Mouse (Mus musculus) cerebellum, adult 2 months (tissue): ENCODE data around the gene Dclk1.

Experiments used
- CTCF ChIP-seq: fragments of 200-500 bp; IDR thresholded peaks from 2 replicates; pipeline ENCODE4 v1.5.1; 2011; ENCODE audit warnings: low read depth, mild to moderate bottlenecking, control low read depth, low read length, moderate library complexity, borderline replicate concordance; ENCODE audit not compliant: insufficient read depth
- POLR2A ChIP-seq: fragments of 200-500 bp; IDR thresholded peaks from 2 replicates; pipeline ENCODE4 v1.6.1; 2011; ENCODE audit warnings: low read length, control low read depth, borderline replicate concordance; ENCODE audit not compliant: insufficient read depth

GRCm38 (mm10) chr3:55521776-55522175 is 279.6 kb downstream of the Dclk1 start:
- no peak for TF ChIP-seq CTCF
- TF ChIP-seq POLR2A = no peak
